Mouse (Mus musculus) forelimb bud, embryonic 11.5 days (tissue): Measurements from ENCODE around the gene Abcb10.

ENCODE experiments used
- DNase-seq: peaks from one replicate; pipeline ENCODE4 v3.0.0-alpha.2; 2012; ENCODE audit warnings: low read depth, low spot score

The Abcb10 gene

DNA sequence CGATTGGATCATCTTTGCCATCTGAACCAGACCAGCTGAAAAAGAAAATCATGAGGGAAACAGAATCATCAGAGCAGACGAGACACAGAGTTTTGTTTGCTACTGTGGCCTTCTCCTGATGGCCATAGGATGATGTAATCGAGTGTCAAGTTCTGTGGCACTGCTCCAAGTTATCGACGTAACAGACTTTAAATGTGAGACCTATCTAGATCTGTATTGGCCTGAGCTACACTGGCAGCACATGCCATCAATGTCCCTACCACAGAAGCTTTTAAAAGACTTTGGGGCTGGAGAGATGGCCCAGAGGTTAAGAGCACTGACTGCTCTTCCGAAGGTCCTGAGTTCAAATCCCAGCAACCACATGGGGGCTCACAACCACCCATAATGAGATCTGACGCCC is 80.3 kb downstream of the Abcb10 start:
- no peak for DNase-seq
